Mouse (Mus musculus) natural killer cell, adult 2 months (primary cell): ENCODE measurements at regions not wholly inside any gene's neighbourhood (a gene's known extent, or its start where the extent isn't known, plus 50 kb on each side); places are given as distances from the start of the nearest gene placed in this dataset.
A peak's percentile ranks its signal among the peaks of the same experiment; 100 is the strongest.

Source experiments
- DNase-seq, 2 experiments: peaks; one replicate each; pipeline ENCODE4 v3.0.0; 2022; ENCODE audit warnings: low spot score in 2 of 2

DNA sequence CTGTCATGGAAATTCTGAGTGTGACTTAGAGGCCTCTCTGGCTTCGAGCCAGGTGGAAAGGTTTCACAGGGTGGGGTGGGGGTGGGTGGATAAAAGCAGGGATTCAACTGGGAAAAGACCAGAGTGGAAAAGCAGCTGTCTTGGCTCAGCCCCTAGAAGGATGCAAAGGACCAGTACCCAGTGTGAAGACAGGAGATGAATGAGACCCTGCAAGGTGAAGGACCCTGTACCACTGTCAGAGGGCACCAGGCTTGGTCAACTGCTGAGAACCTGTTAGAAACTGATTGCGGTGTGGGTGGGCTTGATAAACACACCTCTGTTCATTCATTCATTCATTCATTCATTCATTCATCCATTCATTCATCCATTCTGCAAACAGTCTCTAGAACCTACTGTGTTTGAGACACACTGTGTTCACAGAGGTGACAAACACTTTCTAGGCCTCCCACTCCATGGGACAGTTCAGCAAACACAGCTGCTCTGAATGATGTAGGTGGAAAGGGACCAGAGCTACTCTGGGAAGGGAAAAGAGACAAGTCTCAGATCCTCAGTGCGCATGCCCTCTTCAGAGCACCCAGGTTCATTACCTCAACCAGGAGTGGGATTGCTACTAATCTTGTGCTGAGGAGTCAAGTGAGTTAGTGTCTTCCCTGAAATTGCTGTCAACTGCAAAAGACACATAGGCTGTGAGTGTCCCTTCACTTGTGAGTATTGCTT lies 100.4 kb upstream of the Sesn3 start:
- no peak for DNase-seq

- DNase-seq = no peak
Measured at GRCm38 (mm10) chr9:14175041-14175881, 99.6 kb upstream of the Sesn3 start.

DNA sequence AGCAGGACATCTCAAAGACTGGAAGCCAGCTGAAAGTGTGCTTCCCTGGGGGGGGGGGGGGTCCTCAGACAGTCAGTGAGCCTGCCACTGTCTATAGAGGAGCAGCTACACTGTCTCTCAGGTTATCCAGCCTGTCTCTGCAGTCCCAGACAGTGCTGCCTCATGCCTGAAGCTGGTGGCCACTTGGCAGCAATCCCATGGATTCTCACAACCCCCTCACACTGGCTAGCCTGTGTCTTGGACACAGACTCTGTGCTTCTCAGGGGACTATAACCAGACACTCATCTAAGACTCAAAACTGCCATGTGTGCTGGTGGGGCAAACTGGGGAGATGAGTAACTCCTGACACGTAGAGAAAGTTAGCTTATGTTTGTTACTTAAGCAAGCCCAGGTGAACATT lies 95.1 kb upstream of the Sesn3 start:
- no peak for DNase-seq

DNA sequence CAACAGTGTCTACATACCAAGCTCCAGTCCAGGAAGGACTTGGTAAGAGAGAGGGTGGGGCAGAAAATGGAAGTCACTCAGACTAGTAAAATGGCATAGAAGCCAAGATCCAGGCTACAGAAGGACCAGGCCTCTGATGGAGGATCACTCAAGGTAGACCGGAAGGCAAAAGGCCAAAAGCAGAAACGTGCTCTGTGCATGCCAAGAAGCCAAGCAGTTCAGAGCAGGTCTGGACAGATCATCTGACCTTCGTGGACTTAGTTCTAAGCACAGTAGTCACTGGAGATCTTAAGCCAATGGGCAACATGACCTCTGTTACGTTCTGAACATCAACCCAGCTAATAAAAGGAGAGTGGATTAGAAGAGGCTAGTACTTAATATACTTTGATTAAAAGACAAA lies 90.6 kb upstream of the Sesn3 start:
- DNase-seq = no peak

DNA sequence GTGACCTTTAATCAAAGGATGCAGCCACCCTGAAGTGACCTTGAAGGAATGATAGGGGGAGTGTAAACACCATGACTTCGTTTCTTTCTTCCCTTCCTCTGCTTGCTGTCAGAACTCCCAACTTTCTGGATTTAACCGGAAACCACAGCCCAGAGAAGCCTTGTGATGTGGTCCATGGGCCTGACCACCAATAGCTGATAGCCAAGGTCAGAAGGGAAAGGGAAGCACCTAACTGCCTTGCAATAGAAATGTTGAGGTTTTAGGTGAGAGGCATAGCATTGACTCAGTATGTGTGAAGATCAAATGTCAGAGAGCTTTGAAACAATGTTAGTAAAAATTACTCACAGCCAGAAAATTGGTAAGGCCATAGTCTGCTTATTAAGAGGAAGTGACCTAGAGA lies 89.2 kb upstream of the Sesn3 start:
- peak in 1 of 2 experiments; percentile 10 for DNase-seq

DNA sequence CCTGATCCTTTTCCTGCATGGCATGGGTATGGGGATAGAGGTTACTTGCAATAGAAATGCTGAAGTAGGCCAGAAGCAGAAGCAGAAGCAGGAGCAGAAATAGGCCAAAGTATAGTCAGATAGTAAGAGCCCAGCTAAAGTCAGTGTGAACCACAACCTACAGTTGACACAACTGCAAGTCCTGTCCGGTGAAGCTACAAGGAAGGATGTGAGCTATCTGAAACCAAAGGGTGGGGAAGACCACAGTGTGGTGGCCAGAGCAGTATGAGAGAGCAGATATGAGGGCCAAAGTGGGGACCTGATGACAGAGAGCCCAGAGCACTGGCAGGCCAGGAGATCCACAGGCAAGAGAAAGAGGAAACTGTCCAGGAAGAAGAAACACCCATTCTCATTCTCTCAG lies 87.1 kb upstream of the Sesn3 start:
- DNase-seq = peak in 1 of 2 experiments; percentile 6

GRCm38 (mm10) chr9:14188504-14188903 lies 86.4 kb upstream of the Sesn3 start:
- DNase-seq = no peak

GRCm38 (mm10) chr9:14190660-14191059 lies 84.2 kb upstream of the Sesn3 start:
- DNase-seq = no peak

DNA sequence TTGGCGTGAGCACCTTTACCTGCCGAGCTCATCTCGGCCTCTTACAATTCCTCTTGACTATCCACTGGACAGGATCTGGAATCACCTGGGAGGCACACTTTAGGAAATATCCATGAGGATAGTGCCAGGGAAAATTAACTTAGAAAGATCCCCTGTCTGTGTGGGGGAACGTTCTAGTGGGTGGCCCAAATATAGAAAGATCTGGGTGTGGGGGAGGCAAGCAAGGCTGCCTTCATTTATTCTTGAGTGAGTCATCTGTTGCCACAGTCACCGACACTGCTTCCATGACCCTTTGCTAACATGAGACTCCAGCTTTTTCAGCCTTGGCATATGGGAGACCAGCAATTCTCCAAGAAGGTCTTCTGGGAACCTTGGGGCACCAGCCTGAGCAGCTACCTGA lies 80.1 kb upstream of the Sesn3 start:
- no peak for DNase-seq

DNA sequence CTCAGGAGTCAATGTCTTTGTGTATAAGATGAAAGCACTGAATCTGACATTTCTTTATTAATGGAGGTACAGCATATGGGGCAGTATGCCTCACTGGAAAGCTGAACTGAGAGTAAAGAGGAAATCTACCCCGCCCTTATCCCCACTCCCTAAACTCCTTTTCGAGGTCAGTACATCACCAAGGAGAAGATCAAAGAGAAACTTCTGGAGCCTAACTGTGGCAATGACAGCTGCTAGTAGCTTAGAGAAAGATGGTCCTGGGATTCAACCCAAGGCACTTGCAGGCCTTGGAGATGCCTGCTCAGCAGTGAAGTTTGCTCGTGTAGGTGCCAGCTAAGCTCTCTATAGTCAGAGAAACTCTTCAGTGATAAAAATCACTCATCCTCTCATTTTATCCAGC lies 75.8 kb upstream of the Sesn3 start:
- no peak for DNase-seq

DNA sequence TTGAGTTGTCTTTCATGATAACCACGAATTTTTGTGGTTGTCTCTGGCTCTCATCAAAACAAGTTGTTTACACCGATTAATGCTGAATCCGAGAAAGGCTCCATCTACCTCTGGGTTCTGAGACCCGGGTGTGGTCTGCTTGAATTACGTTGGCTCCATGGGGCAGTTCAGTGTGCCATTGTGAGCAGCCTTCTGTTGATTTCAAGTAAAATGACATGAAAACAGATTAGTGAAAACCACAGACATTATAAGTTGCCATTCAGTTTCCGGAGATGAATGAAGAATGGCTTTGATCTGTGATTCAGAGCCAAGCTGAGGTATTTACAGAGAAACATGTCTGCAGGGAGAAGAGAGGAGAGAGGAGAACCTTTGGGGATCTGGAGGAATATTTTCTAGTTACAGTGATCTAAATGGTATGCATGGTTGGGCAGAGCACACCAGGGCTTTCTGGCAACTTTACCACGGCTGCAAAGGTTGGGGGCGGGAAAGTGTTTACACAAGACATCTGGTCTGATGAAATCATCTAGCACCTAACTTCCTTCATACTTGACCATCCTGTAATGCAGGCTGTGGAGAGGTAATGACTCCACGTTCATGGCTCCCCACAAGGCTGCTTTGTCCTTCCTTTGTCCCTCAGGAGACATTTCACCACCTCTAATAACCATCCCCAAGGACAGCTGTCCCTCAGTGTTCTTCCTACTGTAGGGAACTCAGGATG lies 74.7 kb upstream of the Sesn3 start:
- no peak for DNase-seq

DNA sequence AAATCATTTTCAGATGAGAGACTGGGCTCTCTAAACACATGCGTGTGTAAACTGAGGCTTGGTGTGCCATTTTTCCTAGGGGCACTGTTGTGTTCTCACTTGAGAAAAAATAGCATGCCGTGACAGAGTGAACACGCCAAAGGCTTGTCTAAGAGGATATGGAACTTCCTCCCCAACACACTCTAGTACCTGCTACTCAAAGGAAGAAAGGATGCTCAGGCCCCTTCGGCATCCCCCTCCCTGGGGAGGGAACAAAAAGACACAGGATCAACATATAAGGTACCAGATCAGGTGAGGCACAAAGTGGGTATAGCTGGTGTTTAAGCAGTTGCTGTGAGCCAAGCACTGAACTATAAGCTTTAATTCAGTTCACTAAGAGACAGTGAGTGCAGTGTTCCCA lies 74.0 kb upstream of the Sesn3 start:
- DNase-seq = no peak

GRCm38 (mm10) chr9:14202551-14203306 lies 72.1 kb upstream of the Sesn3 start:
- no peak for DNase-seq

GRCm38 (mm10) chr9:14203307-14203695 lies 71.6 kb upstream of the Sesn3 start:
- DNase-seq = no peak

- DNase-seq = no peak
Measured at GRCm38 (mm10) chr9:14203768-14204416, 71.0 kb upstream of the Sesn3 start.

- no peak for DNase-seq
Measured at GRCm38 (mm10) chr9:14204817-14205216, 70.0 kb upstream of the Sesn3 start.

- DNase-seq = no peak
Measured at GRCm38 (mm10) chr9:14206838-14207560, 67.9 kb upstream of the Sesn3 start.

DNA sequence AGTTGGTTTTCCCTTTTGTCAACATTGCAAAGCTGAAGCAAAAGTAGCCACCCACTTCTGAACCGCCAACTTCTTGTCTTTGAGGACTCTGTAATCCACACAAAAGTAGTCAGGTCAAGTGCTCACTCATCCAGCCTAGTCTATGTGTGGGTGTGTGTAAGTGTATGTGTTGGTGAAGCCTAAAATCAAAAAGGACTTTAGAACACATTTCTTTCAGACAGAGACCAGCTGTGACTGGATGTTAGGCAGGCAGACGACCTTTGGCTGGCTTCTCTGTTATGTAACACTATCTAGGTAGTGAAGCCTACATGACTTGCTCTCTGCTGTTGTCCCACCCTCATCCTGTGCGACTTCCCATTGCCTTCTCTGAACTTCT lies 67.3 kb upstream of the Sesn3 start:
- DNase-seq = no peak

GRCm38 (mm10) chr9:14213283-14213682 lies 61.6 kb upstream of the Sesn3 start:
- DNase-seq = no peak

DNA sequence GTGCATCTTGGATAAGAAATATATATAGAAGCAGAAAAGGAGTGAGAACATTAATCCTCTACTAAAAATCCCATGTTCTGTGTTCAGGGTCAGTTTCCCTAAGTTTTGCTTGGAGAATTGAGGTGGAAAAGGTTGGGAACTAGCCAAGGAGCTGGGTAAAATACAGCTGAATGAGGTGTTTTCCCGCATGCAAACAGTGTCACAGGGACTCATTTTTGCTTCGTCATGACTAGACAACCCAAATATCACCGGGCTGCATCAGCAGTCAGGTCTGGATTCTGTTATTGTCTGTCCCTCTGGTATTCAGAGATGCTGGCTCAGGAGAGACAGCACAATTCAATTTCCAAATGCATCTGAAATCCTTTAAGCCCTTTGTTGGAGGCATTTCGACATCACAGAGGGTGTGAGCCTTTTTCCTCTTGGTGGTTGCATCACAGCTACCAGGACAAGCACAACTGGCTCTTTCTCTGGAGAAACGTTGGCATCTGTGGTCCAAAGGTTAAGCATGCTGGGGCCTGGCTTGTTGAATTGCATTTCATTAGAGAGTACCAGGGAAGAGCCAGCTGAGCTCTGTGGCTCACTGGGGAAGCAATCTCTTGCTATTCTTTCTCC lies 59.6 kb upstream of the Sesn3 start:
- DNase-seq = no peak
